Mouse (Mus musculus): ENCODE data around the gene Nle1.

DNA sequence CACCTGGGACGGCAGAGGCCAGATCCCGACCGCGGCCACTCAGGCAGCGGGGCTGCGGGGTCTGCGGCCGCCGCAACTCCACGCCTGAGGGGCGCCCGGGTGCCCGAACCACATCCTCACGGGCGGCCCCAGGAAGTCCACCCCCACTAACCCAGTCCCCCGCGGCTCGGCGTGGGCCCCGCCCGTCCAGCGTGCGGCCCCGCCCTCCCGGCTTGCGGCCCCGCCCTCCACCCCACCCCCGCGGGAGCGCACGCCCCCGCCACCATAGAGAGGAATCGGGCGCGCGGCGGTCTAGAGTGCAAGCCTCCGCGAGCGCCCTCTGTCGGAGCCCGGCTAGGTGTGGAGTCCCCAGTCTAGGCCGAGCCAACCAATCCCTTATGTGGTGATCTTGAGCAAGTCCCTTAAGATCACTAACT lies 37.2 kb downstream of the Nle1 start, which contains the start of gene Rffl:
- TF ChIP-seq POLR2A (IDR thresholded peaks at IDR 0.05; ENCODE audit: control insufficient read depth in 1 of 2, insufficient read depth in 1 of 2, low read depth in 1 of 2, low read length in 2 of 2, poor library complexity in 1 of 2) (peak; percentile 53 to 72; a peak in 2 of 4 replicates), CTCF (IDR thresholded peaks at IDR 0.05 in 2 of 3, conservative IDR thresholded peaks at IDR 0.05 in 1 of 3; ENCODE audit: control insufficient read depth in 1 of 3, insufficient read depth in 1 of 3, low read depth in 2 of 3, low read length in 3 of 3, poor library complexity in 1 of 3, severe bottlenecking in 1 of 3) (peak; percentile 69 to 97 (median 94); a peak in 5 of 6 replicates), TAL1 (IDR thresholded peaks at IDR 0.05; ENCODE audit: low read length) (no peak), UBTF (IDR thresholded peaks at IDR 0.05; ENCODE audit: borderline replicate concordance, insufficient read depth, low read depth, low read length) (no peak), USF1 (IDR thresholded peaks at IDR 0.05; ENCODE audit: low read depth, low read length) (no peak), ZKSCAN1 (IDR thresholded peaks at IDR 0.05; ENCODE audit: low read depth, low read length) (no peak), ZMIZ1 (IDR thresholded peaks at IDR 0.05; ENCODE audit: low read depth, low read length) (no peak), POLR2AphosphoS5 (IDR thresholded peaks at IDR 0.05; ENCODE audit: borderline replicate concordance, low read depth, low read length) (no peak), JUND (IDR thresholded peaks at IDR 0.05; ENCODE audit: low read depth, low read length) (no peak)

Measured in MEL (cell line).